Mouse (Mus musculus): ENCODE measurements at regions not wholly inside any gene's neighbourhood (a gene's known extent, or its start where the extent isn't known, plus 50 kb on each side); places are given as distances from the start of the nearest gene placed in this dataset.
A peak's percentile ranks its signal among the peaks of the same experiment; 100 is the strongest.

DNA sequence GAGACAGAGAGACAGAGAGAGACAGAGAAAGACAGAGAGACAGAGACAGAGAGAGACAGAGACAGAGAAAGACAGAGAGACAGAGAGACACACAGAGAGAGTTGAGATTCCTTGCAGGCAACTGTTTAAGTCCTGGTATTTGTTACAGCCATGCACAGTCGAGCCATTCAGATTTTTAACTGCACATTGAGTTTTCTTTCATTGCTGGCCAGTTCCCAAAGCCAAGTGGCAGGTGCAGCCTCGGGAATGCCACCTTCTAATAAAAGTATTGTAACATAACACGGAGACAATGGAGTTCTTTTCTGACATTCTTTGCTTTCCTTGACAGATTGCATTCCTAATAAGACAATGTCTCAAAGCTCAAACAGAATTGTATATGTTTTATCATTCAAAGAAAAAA, 306.3 kb upstream of the Flrt2 start:
- DNase-seq (ENCODE audit: low spot score in 2 of 2), result no peak

- peak; percentile 44 to 81 for DNase-seq (ENCODE audit: low spot score in 2 of 2)
Observed at GRCm38 (mm10) chr12:95388185-95388584, 303.8 kb upstream of the Flrt2 start.

DNA sequence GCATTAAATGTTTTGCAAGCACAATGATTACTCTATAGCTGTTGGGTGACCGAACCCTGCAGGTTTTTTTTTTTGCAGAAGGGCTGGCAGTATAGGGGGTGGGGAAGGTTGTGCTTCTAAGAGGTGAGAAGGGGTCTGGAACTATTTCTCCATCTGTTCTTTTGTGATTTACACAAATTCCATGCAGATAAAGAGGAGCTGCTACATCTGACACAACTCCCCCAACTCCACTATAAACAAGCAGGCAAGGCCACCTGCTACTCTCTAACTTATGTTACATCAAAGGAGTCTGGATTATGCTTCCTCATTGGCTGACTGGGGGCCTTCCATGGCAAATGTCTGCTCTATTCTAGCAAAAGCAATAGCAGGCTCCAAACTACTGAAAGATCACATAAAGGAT, 299.2 kb upstream of the Flrt2 start:
- DNase-seq (ENCODE audit: low spot score in 2 of 2), result no peak

DNA sequence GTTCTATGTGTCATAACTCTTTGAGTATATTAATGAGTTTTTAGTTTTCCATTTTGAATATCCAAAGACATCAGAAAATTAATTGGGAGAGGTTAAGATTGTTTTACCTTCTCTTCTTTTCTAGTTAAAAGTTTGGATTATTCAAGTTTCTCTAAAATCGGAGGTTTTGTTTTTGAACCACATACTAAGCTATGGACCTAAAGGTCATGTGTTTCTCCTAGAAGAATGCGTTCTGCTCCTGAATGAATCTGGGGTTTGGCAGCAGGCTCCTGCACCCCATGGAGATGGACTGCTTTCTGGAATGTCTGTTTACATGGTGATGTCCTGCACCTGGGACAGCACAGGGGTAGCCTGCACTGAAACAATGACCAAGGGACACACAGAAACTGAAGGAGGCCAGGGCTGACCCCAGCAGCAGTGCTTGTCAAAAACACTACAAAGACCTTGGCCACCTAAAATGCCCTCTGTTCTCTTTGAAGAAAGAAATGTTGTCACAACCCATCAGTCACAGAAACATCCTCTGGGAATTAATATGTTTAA, 297.0 kb upstream of the Flrt2 start:
- DNase-seq (ENCODE audit: low spot score in 2 of 2), result no peak

DNA sequence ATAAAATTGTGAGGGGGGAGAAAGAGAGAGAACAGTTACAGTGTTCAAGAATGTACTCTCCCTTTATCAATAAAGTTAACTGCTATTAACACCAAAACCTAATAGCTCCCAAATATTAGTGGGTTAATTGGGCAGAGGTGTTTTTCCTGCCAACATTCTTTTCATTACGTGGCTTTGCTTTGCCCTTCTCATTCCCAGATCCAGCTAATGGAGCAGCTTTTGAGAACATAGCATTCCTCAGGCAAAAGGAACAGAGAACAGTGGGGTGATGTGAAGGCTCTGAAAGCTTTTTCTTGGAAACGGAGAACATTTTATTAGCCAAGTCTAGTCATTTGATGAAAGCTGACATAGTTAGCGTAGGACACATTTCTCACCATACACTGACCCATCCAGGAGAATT, 271.2 kb upstream of the Flrt2 start:
- DNase-seq (ENCODE audit: low spot score in 2 of 2), result no peak

DNA sequence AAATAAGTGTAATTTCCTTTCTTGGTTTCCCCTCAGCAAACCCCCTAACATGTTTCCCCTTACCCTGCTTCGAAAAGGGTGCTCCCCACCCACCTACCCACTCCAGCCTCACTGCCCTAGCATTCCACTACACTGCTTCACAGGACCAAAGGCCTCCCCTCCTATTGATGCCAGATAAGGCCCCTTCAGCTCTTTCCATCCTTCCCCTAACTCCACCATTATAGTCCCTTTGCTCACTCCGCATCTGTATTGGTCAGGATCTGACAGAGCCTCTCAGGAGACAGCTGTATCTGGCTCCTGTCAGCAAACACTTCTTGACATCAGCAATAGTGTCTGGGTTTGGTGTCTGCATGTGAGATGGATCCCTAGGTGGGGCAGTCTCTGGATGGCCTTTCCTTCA, 267.3 kb upstream of the Flrt2 start:
- no peak for DNase-seq (ENCODE audit: low spot score in 2 of 2)

DNA sequence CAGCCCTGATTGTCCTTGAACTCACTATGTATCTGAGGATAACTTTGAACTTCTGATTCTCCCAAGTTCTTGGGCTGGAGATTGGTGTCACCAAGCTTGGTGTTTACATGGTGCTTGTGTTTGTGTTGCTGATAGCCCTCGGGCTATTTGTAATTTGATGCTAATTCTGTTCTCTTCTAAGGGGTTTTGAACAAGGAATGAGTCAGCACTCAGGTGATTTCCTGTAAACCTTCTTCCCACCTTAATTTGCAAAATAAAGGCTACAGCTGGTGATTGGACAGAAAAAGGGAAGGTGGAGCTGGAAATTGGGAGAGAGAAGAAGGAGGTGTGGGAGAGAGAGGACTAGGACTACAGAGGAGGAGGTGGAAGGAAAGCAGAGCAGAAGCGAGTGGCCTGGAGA, 254.8 kb upstream of the Flrt2 start:
- DNase-seq (ENCODE audit: low spot score in 2 of 2), result no peak

- no peak for DNase-seq (ENCODE audit: low spot score in 2 of 2)
Observed at GRCm38 (mm10) chr12:95457480-95457879, 234.5 kb upstream of the Flrt2 start.

DNA sequence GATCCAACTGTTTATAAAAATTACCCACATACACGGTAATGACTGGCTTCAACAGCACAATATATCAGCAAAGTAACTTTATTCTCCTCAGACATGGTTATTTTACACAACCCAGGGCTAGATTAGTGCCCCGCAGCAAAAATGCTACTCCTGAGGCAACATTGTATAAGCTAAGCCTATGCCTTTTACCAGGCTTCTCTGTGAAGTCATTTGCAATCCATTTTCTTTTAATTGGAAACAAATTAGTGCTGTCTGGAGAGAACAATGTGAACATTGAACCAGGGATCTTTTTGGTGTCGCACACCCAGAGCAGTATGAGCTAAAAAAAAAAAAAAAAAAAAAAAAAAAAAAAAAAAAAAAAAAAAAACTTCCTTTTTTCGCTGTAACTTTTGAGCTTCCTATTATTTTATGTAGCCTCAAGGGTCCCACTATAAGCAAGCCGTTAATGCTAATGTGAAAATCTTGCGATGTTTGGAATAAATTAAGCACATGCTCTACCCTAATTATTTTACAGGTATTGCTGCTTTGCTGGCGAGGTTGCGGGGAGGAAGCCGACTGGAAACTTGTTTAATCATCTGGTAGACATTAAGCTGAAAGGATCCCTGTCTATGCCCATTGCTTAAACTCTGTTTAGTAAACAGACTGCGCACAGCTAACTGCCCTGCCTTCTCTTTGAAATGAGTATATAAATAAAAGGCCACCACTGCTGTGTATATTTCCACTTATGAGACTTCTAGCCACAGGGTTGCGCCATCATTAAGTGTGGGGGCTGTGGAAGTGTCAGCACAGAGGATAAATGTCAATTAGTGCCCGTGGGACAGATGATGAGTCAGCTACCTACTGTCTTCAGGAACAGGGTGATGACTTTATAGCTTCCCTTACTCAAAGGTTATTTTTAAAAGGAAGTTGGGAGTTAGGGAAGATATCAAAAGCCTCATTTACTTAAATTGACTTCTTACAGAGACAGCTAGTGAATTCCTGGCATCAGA, 225.2 kb upstream of the Flrt2 start:
- DNase-seq (ENCODE audit: low spot score in 2 of 2), result no peak

DNA sequence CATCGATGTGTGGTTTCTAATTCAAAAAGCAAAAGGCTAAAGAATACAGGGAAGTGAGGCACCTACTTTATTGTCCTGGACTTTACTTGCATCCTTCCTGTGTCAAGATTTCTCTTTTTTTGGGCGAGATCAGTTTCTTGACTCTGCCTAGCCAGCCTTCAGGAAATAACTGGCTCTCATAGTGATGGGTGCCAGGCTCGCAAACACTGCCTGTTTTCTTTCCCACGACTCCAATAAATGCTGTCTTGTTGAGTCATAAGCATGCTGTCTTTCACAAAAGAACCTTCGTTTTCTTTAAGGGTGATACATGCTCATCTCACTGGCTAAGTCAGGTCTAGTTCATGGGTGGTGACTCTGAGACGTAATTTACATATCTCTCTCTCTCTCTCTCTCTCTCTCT, 222.1 kb upstream of the Flrt2 start:
- DNase-seq (ENCODE audit: low spot score in 2 of 2), result no peak

- no peak for DNase-seq (ENCODE audit: low spot score in 2 of 2)
Observed at GRCm38 (mm10) chr12:95486502-95486901, 205.5 kb upstream of the Flrt2 start.

DNA sequence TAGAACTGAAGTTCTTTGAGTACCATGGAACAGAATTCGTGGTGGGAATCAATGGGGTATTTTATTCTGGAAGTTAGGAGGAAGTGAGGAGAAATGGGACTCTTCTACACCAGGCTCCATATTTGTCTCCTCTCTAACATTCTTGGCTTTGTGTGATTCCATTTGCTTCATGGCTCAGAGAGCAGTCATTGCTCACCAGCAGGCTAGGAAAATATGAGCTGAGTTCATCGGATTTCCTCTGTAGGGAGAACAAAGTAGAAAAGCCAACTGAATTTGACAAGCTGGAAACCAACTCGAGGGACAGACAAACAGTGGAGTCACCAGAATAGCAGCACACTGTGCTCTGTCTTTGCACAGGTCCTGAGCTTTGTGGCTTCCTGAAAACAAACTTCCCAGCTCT, 203.7 kb upstream of the Flrt2 start:
- no peak for DNase-seq (ENCODE audit: low spot score in 2 of 2)

DNA sequence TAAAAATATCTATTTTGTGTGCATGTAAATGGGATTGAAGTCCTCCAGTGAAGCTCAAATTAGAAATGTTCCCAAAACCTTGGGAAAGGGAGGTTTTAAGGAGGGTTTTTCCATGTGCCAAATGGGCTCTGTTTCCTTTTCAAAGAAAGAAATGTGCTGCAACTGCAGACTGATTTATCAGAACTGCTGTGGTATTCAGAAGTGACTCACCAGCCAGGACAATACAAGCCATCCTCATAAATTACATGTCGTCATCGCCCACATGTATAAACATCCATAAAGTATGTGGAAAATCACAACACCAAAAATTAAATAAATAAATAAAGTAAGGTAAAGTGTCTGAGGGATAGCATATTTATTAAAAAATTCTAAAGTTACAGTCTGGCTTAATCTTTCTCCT, 202.7 kb upstream of the Flrt2 start:
- no peak for DNase-seq (ENCODE audit: low spot score in 2 of 2)

- DNase-seq (ENCODE audit: low spot score in 2 of 2), result no peak
Observed at GRCm38 (mm10) chr12:95489848-95490247, 202.2 kb upstream of the Flrt2 start.

GRCm38 (mm10) chr12:95491806-95492436, 200.1 kb upstream of the Flrt2 start:
- peak in 1 of 2 experiments; percentile 5 for DNase-seq (ENCODE audit: low spot score in 2 of 2)

DNA sequence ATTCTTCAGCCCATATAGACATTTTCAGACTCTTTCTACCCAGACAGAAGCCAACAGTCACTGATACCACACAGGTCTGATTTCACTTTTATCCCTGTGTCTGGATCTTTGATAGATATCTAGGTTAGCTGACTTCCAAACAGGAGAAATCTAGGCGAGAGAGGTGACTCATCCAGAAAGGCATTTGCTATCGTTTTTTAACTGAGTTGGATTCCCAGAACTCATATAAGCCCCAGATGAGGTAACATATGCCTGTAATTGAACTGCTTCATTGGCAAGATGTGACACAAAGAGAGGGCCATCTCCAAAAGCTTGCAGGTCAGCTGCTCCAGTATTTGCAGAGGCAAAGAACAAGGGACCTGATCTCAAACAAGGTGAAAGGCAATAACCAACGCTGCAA, 190.6 kb upstream of the Flrt2 start:
- no peak for DNase-seq (ENCODE audit: low spot score in 2 of 2)

DNA sequence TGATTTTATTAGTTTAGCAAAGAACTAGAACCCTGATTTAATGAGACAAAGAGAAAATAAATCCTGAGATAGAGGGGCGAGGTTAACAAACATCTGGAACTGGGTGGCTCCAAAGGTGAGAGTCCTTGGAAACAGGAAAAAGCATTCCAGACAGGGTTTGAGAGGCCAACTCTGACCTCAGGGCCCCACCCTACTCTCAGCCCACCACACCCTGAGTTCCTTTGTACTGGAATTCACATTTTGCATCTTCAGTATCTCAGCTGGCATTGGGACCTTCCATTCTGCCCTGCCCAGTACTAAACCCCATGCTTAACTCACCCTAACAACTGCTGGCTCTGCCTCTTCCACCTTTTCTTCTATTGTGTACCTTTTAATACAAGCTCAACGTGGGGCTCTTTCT, 172.0 kb upstream of the Flrt2 start:
- DNase-seq (ENCODE audit: low spot score in 2 of 2), result no peak

DNA sequence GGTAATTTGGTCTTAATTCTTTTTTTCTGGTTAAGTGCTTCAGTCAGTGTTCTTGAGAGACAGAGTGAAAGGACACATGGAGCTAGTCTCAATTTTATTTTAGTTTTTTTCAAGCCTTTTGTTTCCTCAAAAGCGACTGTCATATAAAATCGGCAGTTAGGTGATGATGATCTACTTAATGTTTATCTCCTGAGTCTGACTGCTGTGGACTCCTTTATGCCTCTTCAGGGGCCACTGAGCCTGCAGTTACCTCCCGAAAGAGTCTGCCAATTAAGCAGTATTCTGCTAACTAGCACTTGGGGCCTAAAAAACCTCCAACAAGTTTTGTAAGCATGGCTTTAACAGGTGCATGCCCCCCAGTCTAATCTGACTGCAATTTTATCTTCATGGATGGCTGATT, 170.0 kb upstream of the Flrt2 start:
- no peak for DNase-seq (ENCODE audit: low spot score in 2 of 2)

DNA sequence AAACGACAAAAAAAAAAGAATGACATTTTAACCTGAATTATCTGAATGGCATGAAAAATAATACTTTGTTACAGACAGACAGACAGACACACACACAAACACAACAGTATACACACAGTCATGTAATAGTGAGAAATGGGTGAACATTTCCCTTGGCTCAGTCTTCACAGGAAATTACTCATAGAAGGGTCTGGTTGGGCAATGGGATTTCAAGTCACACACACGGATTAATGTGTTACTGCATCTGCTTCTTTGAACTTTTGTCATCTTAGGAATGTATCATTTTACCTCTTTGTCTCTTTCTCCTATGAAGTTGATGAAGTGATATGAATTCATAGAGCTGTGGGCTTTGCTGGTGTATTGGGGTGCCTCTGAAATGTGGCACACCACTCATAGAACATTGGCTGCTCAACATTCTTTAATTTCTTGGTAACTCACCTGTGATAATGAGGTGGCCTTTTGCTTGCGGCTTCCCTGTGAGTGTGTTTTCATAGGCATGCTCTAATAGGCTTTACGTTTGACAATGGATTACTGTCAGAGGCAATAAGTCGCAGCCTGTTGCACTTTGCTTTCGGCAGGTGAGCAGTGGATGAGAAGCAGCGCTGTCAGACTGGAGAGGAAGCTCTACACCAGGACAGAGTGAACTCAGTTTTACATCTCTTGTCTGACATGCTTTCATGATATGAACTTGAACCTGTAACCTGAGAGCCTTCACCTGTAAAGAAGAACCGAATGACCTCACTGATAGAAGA, 158.0 kb upstream of the Flrt2 start:
- DNase-seq (ENCODE audit: low spot score in 2 of 2), result no peak

DNA sequence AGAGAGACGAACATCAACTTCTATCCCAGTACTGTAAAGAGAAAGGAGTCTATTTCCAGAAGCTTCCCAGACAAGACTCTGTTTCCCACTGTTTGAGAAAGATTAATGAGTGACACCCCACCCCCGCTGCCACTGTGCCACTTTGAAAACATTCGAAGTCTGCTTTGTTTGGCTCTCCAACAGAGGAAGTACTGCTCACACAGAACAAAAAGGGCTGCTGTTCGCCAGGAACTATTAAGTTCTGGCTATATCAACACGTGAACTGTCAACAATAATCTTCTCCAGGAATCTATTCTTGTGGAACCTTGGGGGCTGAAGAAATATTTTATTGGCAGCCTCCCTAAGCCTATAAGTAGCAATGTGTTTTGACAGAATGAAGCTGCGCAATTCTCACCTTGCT, 144.7 kb upstream of the Flrt2 start:
- no peak for DNase-seq (ENCODE audit: low spot score in 2 of 2)

- DNase-seq (ENCODE audit: low spot score in 2 of 2), result no peak
Observed at GRCm38 (mm10) chr12:95553129-95553528, 138.9 kb upstream of the Flrt2 start.

GRCm38 (mm10) chr12:95558706-95559406, 133.2 kb upstream of the Flrt2 start:
- no peak for DNase-seq (ENCODE audit: low spot score in 2 of 2)

Measured in frontal cortex, postnatal 36 days (tissue).